Mouse (Mus musculus) central nervous system, embryonic 14 days (tissue): Measurements from ENCODE around the gene Zfp507. TPM values are rescaled to one million over a fixed set of nuclear protein-coding genes. Genes with fewer than 3 reads are reported as not detected.

ENCODE experiments used
- polyA plus RNA-seq: library from polyadenylated mRNA; depleted of rRNA; stranded (reverse); fragments of >200 nt; gene quantifications from 2 replicates; pipeline ENCODE4 v1.2.3, GENCODE M21; 2012; rRNA removed

Gene Zfp507
- 18.7 TPM in 2 replicates for polyA plus RNA-seq

GRCm38 (mm10) chr7:35802906-35803595, at the start of gene Zfp507:
Zfp507 (minus strand) TSS chr7:35803003.

DNA sequence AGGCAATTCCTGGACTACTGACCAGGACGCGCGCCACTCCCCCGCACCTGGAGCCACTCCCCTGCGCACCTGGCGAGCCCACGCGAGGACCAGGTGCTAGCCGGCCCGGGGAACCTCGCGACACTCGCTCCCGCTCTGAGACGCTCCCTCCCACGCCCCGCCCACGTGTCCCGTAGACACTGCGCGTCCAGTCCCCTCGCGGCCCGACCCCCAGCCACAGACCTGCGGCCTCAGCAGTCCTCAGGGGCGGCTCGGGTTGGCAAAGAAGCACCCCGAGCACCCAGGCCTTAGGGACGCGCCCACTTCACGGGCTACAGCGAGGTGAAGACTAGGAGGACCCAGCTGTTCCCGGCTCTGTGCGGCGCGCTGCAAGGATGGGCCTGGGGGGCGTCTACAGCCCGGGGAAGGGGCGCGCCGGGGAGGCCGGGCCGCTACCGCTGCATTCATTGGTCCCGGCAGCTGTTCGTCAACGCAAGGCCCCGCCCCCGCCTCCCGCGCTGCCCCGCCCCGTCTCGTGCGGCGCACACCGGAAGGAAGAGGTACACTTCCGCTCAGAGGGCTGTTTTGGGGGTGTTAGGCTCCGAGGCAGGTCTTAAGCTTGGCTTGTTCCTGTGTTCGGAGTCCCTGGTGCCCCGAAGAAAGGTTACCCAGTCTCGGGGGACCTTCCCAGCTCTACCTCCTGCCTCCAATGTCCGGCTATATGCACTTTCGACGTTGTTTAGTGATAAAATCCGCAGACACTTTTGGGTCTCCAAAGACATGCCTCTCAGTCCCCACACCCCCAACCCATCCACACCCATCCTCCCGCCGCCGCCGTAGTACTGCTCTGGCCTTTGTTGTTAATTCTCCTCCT, 48.5 kb downstream of the Zfp507 start, which contains the start of gene Dpy19l3:
TSS of gene Dpy19l3 (minus strand) at position 422 of the 853 bp plus-strand sequence.

Other genes with a start within 250 kb of the Zfp507 start
- 47.6 and 49.7 TPM in 2 replicates for gene Nudt19, start 246.7 kb downstream of the Zfp507 start, polyA plus RNA-seq
- 0.23 and 0.26 TPM in 2 replicates for gene Rgs9bp, start 217.4 kb downstream of the Zfp507 start, polyA plus RNA-seq
- 30.1 and 30.4 TPM in 2 replicates for gene Ankrd27, start 216.8 kb downstream of the Zfp507 start, polyA plus RNA-seq
- 217 and 222 TPM in 2 replicates for gene Pdcd5, start 155.5 kb downstream of the Zfp507 start, polyA plus RNA-seq
- gene Dpy19l3, start 48.5 kb downstream of the Zfp507 start, polyA plus RNA-seq = 20.4 and 23.1 TPM in 2 replicates